15 mouse cellular contexts compared by ENCODE assay signal in the genomic region with DNA sequence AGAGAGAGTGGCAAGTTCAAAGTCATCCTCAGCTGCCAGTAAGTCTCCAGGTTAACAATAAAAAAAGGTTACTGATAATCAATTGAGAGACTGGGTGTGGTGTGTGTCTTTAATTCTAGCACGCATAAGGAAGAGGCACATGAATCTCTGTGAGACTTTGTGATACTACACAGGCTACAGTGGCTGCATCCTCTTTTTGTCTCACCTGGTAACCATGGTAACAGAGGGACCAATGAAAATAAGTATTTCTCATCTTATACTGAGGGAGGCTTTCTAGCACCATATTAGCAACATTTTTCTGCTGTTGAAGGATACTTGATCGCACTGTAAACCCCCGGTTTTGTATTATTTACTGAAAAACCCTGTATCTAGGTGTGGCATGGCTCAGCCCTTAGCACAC.
"Had no signal": no experiment of that assay in that cellular context is flagged by ENCODE, and none has a peak within 500 bp of the region (broad histone marks: within the 10 kb centered on the region; RNA-seq: fewer than 3 reads in every experiment).

No protein-coding gene starts in this region.

- H3K4me3 ChIP-seq: kidney, embryonic 15.5 days; left cerebral cortex, adult 2 months; limb, embryonic 10.5 days; liver, embryonic 15.5 days; neural tube, embryonic 13.5 days had no signal

- DNase-seq: kidney, postnatal 14 days; lung, adult 2 months; lung, postnatal 36 days; retina, postnatal 1 day; right cerebral cortex, postnatal 4 days; spleen, adult 18-20 months; thymus, adult 18-20 months; thymus, postnatal 25 days had no signal

- H3K9ac ChIP-seq: kidney, embryonic 15.5 days; liver, embryonic 15.5 days; neural tube, embryonic 13.5 days had no signal

- H3K27ac ChIP-seq: kidney, embryonic 15.5 days; left cerebral cortex, adult 2 months; limb, embryonic 10.5 days; liver, embryonic 15.5 days; neural tube, embryonic 13.5 days had no signal

- ATAC-seq: lung, postnatal 0 days had no signal

- H3K36me3 ChIP-seq: kidney, embryonic 15.5 days; limb, embryonic 10.5 days; liver, embryonic 15.5 days; neural tube, embryonic 13.5 days had no signal

- H3K4me1 ChIP-seq: kidney, embryonic 15.5 days; limb, embryonic 10.5 days; liver, embryonic 15.5 days; neural tube, embryonic 13.5 days had no signal

- H3K9me3 ChIP-seq: kidney, embryonic 15.5 days; limb, embryonic 10.5 days; liver, embryonic 15.5 days; neural tube, embryonic 13.5 days had no signal

- H3K4me2 ChIP-seq: kidney, embryonic 15.5 days; liver, embryonic 11.5 days; liver, embryonic 15.5 days; neural tube, embryonic 13.5 days had no signal

- H3K27me3 ChIP-seq: kidney, embryonic 15.5 days; liver, embryonic 15.5 days; neural tube, embryonic 13.5 days had no signal
